Mouse (Mus musculus) liver, postnatal 0 days (tissue): ENCODE measurements around the gene 4931422A03Rik.

ENCODE experiments used
- CTCF ChIP-seq: sonication (generic); IDR thresholded peaks from 2 replicates; pipeline ENCODE4 v1.5.1; 2016; ENCODE audit warnings: antibody characterized with exemption, low read depth
- EP300 ChIP-seq: IDR thresholded peaks from 2 replicates; pipeline ENCODE4 v1.6.1; 2016; ENCODE audit warnings: antibody characterized with exemption, low read depth, mild to moderate bottlenecking

DNA sequence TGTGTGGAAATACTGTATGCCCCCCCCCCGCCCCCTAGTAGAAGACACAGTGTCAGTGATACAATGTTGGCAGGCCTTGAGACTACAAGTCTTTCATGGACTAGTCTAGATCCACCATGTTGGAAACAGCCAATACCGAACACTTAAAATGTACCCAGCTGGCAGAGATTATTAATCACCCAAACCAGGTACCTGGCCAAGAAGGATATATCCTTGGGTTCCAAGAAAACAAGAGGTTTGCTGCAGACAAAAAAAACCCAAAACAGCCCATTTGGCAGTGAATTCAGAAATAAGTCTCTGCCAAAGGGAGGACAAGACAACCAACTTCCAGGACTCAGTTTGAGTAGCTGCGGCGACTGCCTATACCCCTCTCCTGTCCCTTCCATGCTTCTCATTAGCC lies 3.5 kb downstream of the 4931422A03Rik start:
- TF ChIP-seq CTCF: no peak
- TF ChIP-seq EP300: no peak
